Mouse (Mus musculus) left cerebral cortex, postnatal 14 days (tissue): ENCODE measurements around the gene Zp2. TPM values are rescaled to one million over a fixed set of nuclear protein-coding genes. Genes with fewer than 3 reads are reported as not detected.

ENCODE experiments used
- DNase-seq, 2 experiments: peaks; one replicate each; pipeline ENCODE4 v3.0.0; 2021 to 2022; ENCODE audit warnings: low spot score in 2 of 2, mixed read lengths in 1 of 2
- intact Hi-C: fragments of 180-260 bp; cut with DNase I; formaldehyde crosslinking; loops from one replicate; pipeline ENCODE4 v1.15.1; 2025
- total RNA-seq, 2 experiments: library from RNA; stranded (reverse); gene quantifications; 2 replicates each; pipeline ENCODE4 v1.2.3; 2021

Gene Zp2
- total RNA-seq, 2 experiments from 2014 or later = 0.15 to 0.53 TPM

DNA sequence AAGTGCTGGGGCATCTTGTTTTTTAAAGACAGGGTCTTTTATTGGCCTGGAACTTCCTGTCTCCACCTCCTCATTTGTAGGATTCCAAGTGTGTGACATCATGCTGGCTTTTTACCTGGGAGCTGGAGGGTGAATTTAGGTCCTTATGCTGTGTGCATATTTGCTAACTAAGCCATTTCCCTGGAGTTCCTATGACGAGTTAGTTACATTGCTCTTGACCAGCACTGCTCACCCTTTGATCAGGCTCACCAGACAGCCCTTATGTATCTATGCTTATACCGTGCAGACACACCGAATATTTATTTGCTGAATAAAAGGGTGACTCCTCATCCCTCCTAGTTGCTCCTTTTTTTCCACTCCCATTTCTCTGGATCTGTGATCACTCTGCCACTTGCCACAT is 64.9 kb downstream of the Zp2 start:
- intact Hi-C loops = no loop called here

More for the DNA sequence above, 64.9 kb downstream of the Zp2 start:
- DNase-seq = no peak

Other genes starting within 250 kb of the Zp2 start
- gene Lyrm1, start 249.4 kb downstream of the Zp2 start, total RNA-seq = 10 to 100 TPM in 1 of 2 experiments, 1 to 10 TPM in 1; 8.9 to 11.7 TPM
- gene Dcun1d3, start 249.0 kb downstream of the Zp2 start, total RNA-seq = 10 to 100 TPM; 24.6 to 26.6 TPM
- under 1 TPM; 0.04 to 0.26 TPM for gene Dnah3, start 50.0 kb downstream of the Zp2 start, total RNA-seq
- 10 to 100 TPM in 1 of 2 experiments, 1 to 10 TPM in 1; 9.8 to 13.1 TPM for gene Tmem159, start 42.9 kb downstream of the Zp2 start, total RNA-seq
- gene Anks4b, start 28.6 kb upstream of the Zp2 start, total RNA-seq = under 1 TPM; 0.30 to 0.48 TPM
- gene Crym, start 56.8 kb upstream of the Zp2 start, total RNA-seq = 100 to 1,000 TPM; 101 to 163 TPM
- under 1 TPM in 1 of 2 experiments, not detected in 1; 0.13 TPM for gene Abca14, start 58.7 kb upstream of the Zp2 start, total RNA-seq
- under 1 TPM in 1 of 2 experiments, not detected in 1; 0.13 TPM for gene Abca15, start 183.4 kb upstream of the Zp2 start, total RNA-seq